Mouse (Mus musculus) embryonic facial prominence, embryonic 15.5 days (tissue): ENCODE data around the gene Mindy3. TPM values are rescaled to one million over a fixed set of nuclear protein-coding genes. Genes with fewer than 3 reads are reported as not detected.

Experiments used
- ATAC-seq: fragments of 200-750 bp; cut with Nextera tagmentation; 2 replicates; pipeline ENCODE4 v1.8.0; 2017; ENCODE audit warnings: low read depth, moderate TSS enrichment; ENCODE audit not compliant: insufficient number of reproducible peaks, low FRiP score, low TSS enrichment
- H3K27ac ChIP-seq: fragments of 300-500 bp; sonication (generic); replicated peaks from 2 replicates; pipeline ENCODE4 v1.5.1; 2015; ENCODE audit warnings: mild to moderate bottlenecking, inconsistent platforms
- H3K27me3 ChIP-seq: fragments of 300-500 bp; sonication (generic); 2 replicates; pipeline ENCODE4 v1.6.1; 2015; ENCODE audit warnings: inconsistent platforms
- H3K36me3 ChIP-seq: fragments of 300-500 bp; sonication (generic); 2 replicates; pipeline ENCODE4 v1.6.1; 2015; ENCODE audit warnings: mild to moderate bottlenecking, inconsistent platforms
- H3K4me1 ChIP-seq: fragments of 300-500 bp; sonication (generic); 2 replicates; pipeline ENCODE4 v1.6.1; 2015; ENCODE audit warnings: inconsistent platforms
- H3K4me2 ChIP-seq: fragments of 300-500 bp; sonication (generic); replicated peaks from 2 replicates; pipeline ENCODE4 v1.6.1; 2015; ENCODE audit warnings: mild to moderate bottlenecking, inconsistent platforms
- H3K4me3 ChIP-seq: fragments of 300-500 bp; sonication (generic); replicated peaks from 2 replicates; pipeline ENCODE4 v1.5.1; 2015; ENCODE audit warnings: mild to moderate bottlenecking, inconsistent platforms
- H3K9ac ChIP-seq: fragments of 300-500 bp; sonication (generic); 2 replicates; pipeline ENCODE4 v1.6.1; 2015; ENCODE audit warnings: inconsistent platforms
- H3K9me3 ChIP-seq: fragments of 300-500 bp; sonication (generic); replicated peaks from 2 replicates; pipeline ENCODE4 v1.6.1; 2016; ENCODE audit warnings: inconsistent platforms
- WGBS: fragments of 180-500 bp; shearing (Covaris S2); methylation state at CpG from one replicate; pipeline ENCODE4 v1.1.7; 2015; 5-methylcytosine and 5-hydroxymethylcytosine counted together
- polyA plus RNA-seq: library from polyadenylated mRNA; unstranded; fragments of >200 nt; fragmentation: Nextera tagmentation; extraction: Ambion mirVana; gene quantifications from 2 replicates; pipeline ENCODE4 v1.2.1, GENCODE M21; 2015

Mindy3 gene
- polyA plus RNA-seq, 1 experiment from 2014 or later: 25.6 TPM

- H3K27ac ChIP-seq: peak within 1 kb of the TSS; percentile 55
- H3K36me3 ChIP-seq: no peaks in the 10 kb centered on the region
- peaks cover 6% of the 10 kb centered on the region; the same call in 1 of the 2 replicates for H3K27me3 ChIP-seq
- WGBS: under 1% methylated on average over 56 of the region's 56 CpGs
- H3K4me3 ChIP-seq: peak within 1 kb of the TSS; percentile 70
- H3K4me1 ChIP-seq: 0 out of 2 replicates have a peak, but pooled peaks cover 7% of the 10 kb centered on the region
- peak; percentile 90 for ATAC-seq
- H3K9me3 ChIP-seq: no peaks in the 10 kb centered on the region
- peak within 1 kb of the TSS; percentile 92 for H3K4me2 ChIP-seq
- peak within 1 kb of the TSS; percentile 54 for H3K9ac ChIP-seq
These were observed 117.7 kb downstream of the Mindy3 start, which contains the start of gene Itga8 for GRCm38 (mm10) chr2:12301431-12302170. Gene Itga8 (minus strand): TSS chr2:12301922.

- WGBS: 51% methylated on average over 15 of the region's 15 CpGs
- no peaks in the 10 kb centered on the region for H3K36me3 ChIP-seq
- H3K27me3 ChIP-seq: peaks cover 6% of the 10 kb centered on the region; the same call in 1 of the 2 replicates
- peak overlapping the region; percentile 92 for H3K4me2 ChIP-seq
- H3K4me3 ChIP-seq: peak overlapping the region; percentile 70
- no peaks in the 10 kb centered on the region for H3K9me3 ChIP-seq
- no peak overlapping the region for H3K9ac ChIP-seq
- H3K4me1 ChIP-seq: 0 out of 2 replicates have a peak, but pooled peaks cover 7% of the 10 kb centered on the region
- no peak for ATAC-seq
- H3K27ac ChIP-seq: peak overlapping the region; percentile 55; the same call in 1 of the 2 replicates
These were observed 118.6 kb downstream of the Mindy3 start for GRCm38 (mm10) chr2:12300449-12301228.

- Histone ChIP-seq H3K9ac (no peak overlapping the region), H3K27me3 (peaks cover 6% of the 10 kb centered on the region; the same call in 1 of the 2 replicates), H3K36me3 (no peaks in the 10 kb centered on the region), H3K4me1 (peaks cover 23% of the 10 kb centered on the region), H3K27ac (no peak overlapping the region), H3K9me3 (no peaks in the 10 kb centered on the region), H3K4me2 (no peak overlapping the region), H3K4me3 (no peak overlapping the region)
- 82% methylated on average over 5 of the region's 5 CpGs for WGBS
- no peak for ATAC-seq
These were observed 122.0 kb downstream of the Mindy3 start for GRCm38 (mm10) chr2:12297287-12297686.

Other genes starting within 250 kb of the Mindy3 start
- gene Itga8, start 117.5 kb downstream of the Mindy3 start, polyA plus RNA-seq: 17.8 and 18.6 TPM in 2 replicates